Mouse (Mus musculus) myocyte (in vitro differentiated cells): ENCODE results near the gene Emc6. TPM values are rescaled to one million over a fixed set of nuclear protein-coding genes. Genes with fewer than 3 reads are reported as not detected.

ENCODE experiments used
- H3K27me3 ChIP-seq: one replicate; pipeline ENCODE4 v1.6.1; 2011; ENCODE audit not compliant: control insufficient read depth, insufficient read depth, insufficient read length
- H3K36me3 ChIP-seq: one replicate; pipeline ENCODE4 v1.6.1; 2011; ENCODE audit not compliant: control insufficient read depth, insufficient read depth
- H3K4me2 ChIP-seq: one replicate; pipeline ENCODE4 v1.6.1; 2011; ENCODE audit warnings: low read depth, control low read depth
- H3K4me3 ChIP-seq: one replicate; pipeline ENCODE4 v1.5.1; 2011; ENCODE audit warnings: mild to moderate bottlenecking, control low read depth, moderate library complexity
- H3K79me2 ChIP-seq: one replicate; pipeline ENCODE4 v1.6.1; 2011; ENCODE audit not compliant: control insufficient read depth, insufficient read depth
- H3ac ChIP-seq: one replicate; pipeline ENCODE4 v1.6.1; 2011; ENCODE audit not compliant: control insufficient read depth, insufficient read length
- CEBPB ChIP-seq: IDR thresholded peaks from 2 replicates; pipeline ENCODE4 v1.6.1; 2011; ENCODE audit warnings: mild to moderate bottlenecking, moderate library complexity; ENCODE audit not compliant: poor library complexity, insufficient read depth, severe bottlenecking
- E2F4 ChIP-seq: IDR thresholded peaks from one replicate; pipeline ENCODE4 v1.6.1; 2011; ENCODE audit warnings: mild to moderate bottlenecking, control low read depth, moderate library complexity; ENCODE audit not compliant: insufficient read depth
- MAX ChIP-seq: IDR thresholded peaks from one replicate; pipeline ENCODE4 v1.6.1; 2011; ENCODE audit warnings: low read depth, mild to moderate bottlenecking, control low read depth
- MYOD1 ChIP-seq, 3 experiments: IDR thresholded peaks; one replicate each; pipeline ENCODE4 v1.6.1; 2011; ENCODE audit warnings: control low read depth in 2 of 3, low read depth in 2 of 3, mild to moderate bottlenecking in 2 of 3, moderate library complexity in 1 of 3; ENCODE audit not compliant: insufficient read length in 2 of 3, control insufficient read depth in 1 of 3
- MYOG ChIP-seq, 3 experiments: IDR thresholded peaks; one replicate each; pipeline ENCODE4 v1.6.1; 2011; ENCODE audit warnings: control low read depth in 2 of 3, low read depth in 2 of 3, mild to moderate bottlenecking in 2 of 3; ENCODE audit not compliant: insufficient read length in 2 of 3, control insufficient read depth in 1 of 3, insufficient read depth in 1 of 3
- POLR2A ChIP-seq: IDR thresholded peaks from one replicate; pipeline ENCODE4 v1.6.1; 2011; ENCODE audit warnings: low read depth, mild to moderate bottlenecking, control low read depth, moderate library complexity; ENCODE audit not compliant: insufficient read length
- POLR2AphosphoS2 ChIP-seq: IDR thresholded peaks from one replicate; pipeline ENCODE4 v1.6.1; 2011; ENCODE audit warnings: low read depth, control low read depth; ENCODE audit not compliant: insufficient read length
- REST ChIP-seq: IDR thresholded peaks from one replicate; pipeline ENCODE4 v1.6.1; 2011; ENCODE audit warnings: mild to moderate bottlenecking, control low read depth, moderate library complexity; ENCODE audit not compliant: insufficient read depth, insufficient read length
- SRF ChIP-seq: IDR thresholded peaks from one replicate; pipeline ENCODE4 v1.6.1; 2011; ENCODE audit warnings: low read depth; ENCODE audit not compliant: control insufficient read depth, insufficient read length
- TCF12 ChIP-seq: IDR thresholded peaks from one replicate; pipeline ENCODE4 v1.6.1; 2011; ENCODE audit warnings: mild to moderate bottlenecking, control low read depth; ENCODE audit not compliant: poor library complexity, insufficient read depth, severe bottlenecking
- TCF3 ChIP-seq: IDR thresholded peaks from one replicate; pipeline ENCODE4 v1.6.1; 2011; ENCODE audit warnings: low read depth, control low read depth; ENCODE audit not compliant: insufficient read length
- USF1 ChIP-seq: IDR thresholded peaks from one replicate; pipeline ENCODE4 v1.6.1; 2011; ENCODE audit warnings: low read depth, mild to moderate bottlenecking, control low read depth, moderate library complexity
- polyA plus RNA-seq: library from polyadenylated mRNA; unstranded; fragments of >200 nt; fragmentation: generic; extraction: Trizol; gene quantifications from one replicate; pipeline ENCODE4 v1.2.1, GENCODE M21; 2012; ENCODE audit warnings: missing spikeins

Gene Emc6
- polyA plus RNA-seq, 1 experiment, result 68.2 TPM

DNA sequence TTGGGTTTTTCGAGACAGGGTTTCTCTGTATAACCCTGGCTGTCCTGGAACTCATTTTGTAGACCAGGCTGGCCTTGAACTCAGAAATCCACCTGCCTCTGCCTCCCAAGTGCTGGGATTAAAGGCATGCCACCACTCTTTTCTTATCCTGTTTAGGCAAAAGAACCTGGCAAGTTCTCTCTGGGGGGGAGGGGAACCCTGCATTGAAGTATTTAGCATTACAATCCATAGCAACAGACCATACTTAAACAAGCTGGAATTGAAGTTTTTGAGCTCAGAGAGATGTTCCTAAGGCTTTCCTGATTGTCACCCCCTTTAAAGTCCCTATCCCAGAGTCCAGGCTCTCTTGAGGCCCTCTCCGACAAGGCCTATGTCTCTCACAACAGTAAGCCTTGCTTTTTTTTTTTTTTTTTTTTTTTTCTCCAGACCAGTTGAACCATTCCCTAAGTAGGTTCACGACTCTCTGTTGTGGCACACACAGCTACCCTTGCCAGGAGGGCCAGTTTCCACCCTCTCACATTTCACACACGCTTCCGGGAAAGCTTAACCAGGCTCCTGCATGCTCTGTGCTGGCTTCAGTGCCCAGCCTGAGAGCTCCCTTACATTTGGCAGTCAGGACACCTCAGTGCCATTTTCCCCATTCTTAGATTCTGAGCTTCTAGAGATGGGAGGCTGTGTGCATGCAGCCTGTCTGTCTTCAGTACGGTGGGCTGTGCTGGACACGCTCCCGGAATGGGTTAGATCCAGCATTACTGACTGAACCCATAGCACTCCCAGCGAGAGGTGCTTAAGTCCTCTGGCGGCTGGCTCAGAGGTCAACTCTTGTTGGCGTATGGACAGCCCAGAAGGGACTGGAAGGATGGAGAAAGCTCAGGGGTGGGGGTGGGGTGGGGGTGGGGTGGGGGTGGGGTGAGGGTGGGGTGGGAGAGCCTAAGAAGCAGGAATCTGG, 30.5 kb downstream of the Emc6 start:
- TF ChIP-seq MAX (no peak), SRF (no peak), E2F4 (no peak), MYOG (IDR thresholded peaks at IDR 0.05; ENCODE audit: control insufficient read depth in 1 of 3, insufficient read depth in 1 of 3, insufficient read length in 2 of 3, low read depth in 2 of 3) (no peak)
- H3ac ChIP-seq, result no peak overlapping the region
- H3K36me3 ChIP-seq, result no peaks in the 10 kb centered on the region
- no peaks in the 10 kb centered on the region for H3K79me2 ChIP-seq
- no peak overlapping the region for H3K4me2 ChIP-seq
- no peak overlapping the region for H3K4me3 ChIP-seq
- H3K27me3 ChIP-seq, result no peaks in the 10 kb centered on the region

DNA sequence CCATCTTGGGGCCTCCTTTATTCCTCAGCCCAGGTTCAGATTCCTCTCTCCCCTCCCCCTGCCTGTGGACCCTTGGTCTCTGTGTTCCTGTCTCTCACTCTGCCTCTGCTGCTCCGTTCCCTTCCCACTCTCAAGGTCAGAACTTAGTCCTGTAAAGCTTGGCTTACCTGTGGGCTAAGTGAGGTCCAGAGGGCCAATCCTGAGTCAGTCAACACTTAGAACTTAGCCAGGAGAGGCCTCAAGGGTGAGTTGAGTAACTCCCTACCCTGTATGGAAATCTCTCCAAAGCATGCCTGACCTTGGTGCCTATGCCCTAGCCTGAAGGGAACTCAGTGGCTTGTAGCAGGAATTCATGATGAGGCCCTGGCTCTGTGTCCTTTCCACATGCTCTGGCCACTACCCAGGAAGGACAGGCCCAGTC, 32.6 kb downstream of the Emc6 start:
- no peak for TF ChIP-seq MAX
- no peak for TF ChIP-seq USF1
- TF ChIP-seq REST, result no peak
- no peak for TF ChIP-seq MYOD1 (IDR thresholded peaks at IDR 0.05; ENCODE audit: control insufficient read depth in 1 of 3, insufficient read length in 2 of 3, low read depth in 2 of 3)
- TF ChIP-seq POLR2A, result no peak
- TF ChIP-seq TCF12, result no peak
- no peak for TF ChIP-seq POLR2AphosphoS2
- Histone ChIP-seq H3K27me3 (no peaks in the 10 kb centered on the region), H3ac (no peak overlapping the region), H3K4me3 (no peak overlapping the region), H3K4me2 (no peak overlapping the region), H3K36me3 (no peaks in the 10 kb centered on the region), H3K79me2 (no peaks in the 10 kb centered on the region)

DNA sequence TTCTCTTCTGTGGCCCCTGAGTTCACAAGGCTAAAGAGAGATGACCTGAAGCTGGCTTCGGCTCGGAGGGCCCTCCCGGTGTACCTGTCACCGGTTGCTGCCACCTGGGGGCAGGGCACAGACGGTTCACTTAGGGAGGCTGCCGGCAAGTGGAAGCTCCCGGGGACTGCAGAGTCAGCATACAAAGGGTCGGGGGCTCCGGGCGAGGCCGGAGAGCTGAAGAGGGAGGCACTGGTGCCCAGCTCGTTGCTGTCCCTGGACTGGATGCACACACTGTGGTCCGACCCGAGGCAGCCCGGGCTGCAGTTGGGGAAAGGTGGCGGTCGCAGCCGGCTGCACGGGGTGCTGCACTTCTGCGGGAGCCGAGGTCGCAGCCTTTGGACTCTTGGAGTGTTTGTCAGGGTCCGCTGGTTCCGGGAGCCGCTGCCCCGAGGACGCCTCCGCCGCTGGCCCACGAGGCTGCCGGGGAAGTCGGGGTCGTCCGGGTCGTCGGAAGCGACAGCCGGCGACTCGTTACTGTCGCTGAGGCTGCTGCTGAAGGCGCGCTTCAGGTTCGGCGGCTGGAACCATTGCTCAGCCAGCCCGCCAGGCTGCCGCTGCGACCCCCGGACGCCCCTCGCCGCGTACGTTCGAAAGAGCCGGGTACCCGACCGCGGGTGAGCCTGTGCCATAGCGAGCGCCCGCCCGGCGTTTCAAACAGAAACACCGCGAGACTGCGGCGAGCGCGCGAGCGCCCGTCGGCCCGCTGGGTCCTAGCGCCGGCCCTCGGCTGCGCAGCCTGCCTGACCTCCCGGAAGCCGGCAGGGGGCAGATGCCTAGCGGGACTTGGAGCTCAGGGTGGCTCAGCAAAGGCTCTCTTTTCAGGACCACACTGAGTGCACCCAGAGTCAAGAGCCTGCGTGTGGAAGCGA, 39.0 kb downstream of the Emc6 start, which contains the start of gene Haspin:
Gene Haspin (minus strand): TSS at position 704 of the 911 bp plus-strand sequence.
- peak within 1 kb of the TSS; percentile 68 for H3K4me2 ChIP-seq
- no peaks in the 10 kb centered on the region for H3K27me3 ChIP-seq
- H3K79me2 ChIP-seq, result peaks cover 40% of the 10 kb centered on the region
- H3K4me3 ChIP-seq, result peak within 1 kb of the TSS; percentile 60
- TF ChIP-seq POLR2A (peak; percentile 73), TCF3 (no peak), SRF (peak; percentile 47), MAX (no peak), POLR2AphosphoS2 (peak; percentile 62), TCF12 (no peak), REST (no peak), MYOD1 (IDR thresholded peaks at IDR 0.05; ENCODE audit: control insufficient read depth in 1 of 3, insufficient read length in 2 of 3, low read depth in 2 of 3) (no peak), CEBPB (no peak), E2F4 (peak; percentile 98), MYOG (IDR thresholded peaks at IDR 0.05; ENCODE audit: control insufficient read depth in 1 of 3, insufficient read depth in 1 of 3, insufficient read length in 2 of 3, low read depth in 2 of 3) (peak in 2 of 3 experiments; percentile 22 to 74), USF1 (no peak)
- peak within 1 kb of the TSS; percentile 21 for H3ac ChIP-seq
- no peaks in the 10 kb centered on the region for H3K36me3 ChIP-seq

DNA sequence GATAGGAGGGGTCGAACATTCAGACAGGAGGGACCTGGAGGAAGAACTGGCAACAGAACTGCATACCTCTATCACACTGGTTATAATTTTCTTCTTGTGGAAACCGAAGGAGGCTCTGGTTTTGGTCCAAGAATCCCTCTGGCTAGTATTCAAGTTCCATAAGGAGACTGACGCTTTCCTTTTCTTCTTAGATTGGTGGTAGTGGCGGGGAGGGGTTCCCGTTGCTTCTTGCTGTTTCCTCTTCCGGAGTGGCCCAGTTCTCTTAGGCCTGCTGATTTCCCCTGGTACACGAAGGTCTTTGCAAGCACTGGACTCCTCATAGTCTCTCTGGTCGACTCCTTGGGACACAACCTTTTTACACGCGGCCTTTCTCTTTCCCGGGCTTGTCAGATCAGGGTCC, 39.7 kb downstream of the Emc6 start:
- H3K4me3 ChIP-seq, result peak overlapping the region; percentile 60
- H3K36me3 ChIP-seq, result no peaks in the 10 kb centered on the region
- no peak for TF ChIP-seq TCF12
- TF ChIP-seq MYOG (IDR thresholded peaks at IDR 0.05; ENCODE audit: control insufficient read depth in 1 of 3, insufficient read depth in 1 of 3, insufficient read length in 2 of 3, low read depth in 2 of 3), result no peak
- no peak for TF ChIP-seq SRF
- no peak for TF ChIP-seq MAX
- TF ChIP-seq USF1, result no peak
- no peak for TF ChIP-seq POLR2AphosphoS2
- no peak for TF ChIP-seq E2F4
- no peak for TF ChIP-seq POLR2A
- no peak for TF ChIP-seq TCF3
- no peak for TF ChIP-seq REST
- no peak for TF ChIP-seq MYOD1 (IDR thresholded peaks at IDR 0.05; ENCODE audit: control insufficient read depth in 1 of 3, insufficient read length in 2 of 3, low read depth in 2 of 3)
- TF ChIP-seq CEBPB, result no peak
- H3K27me3 ChIP-seq, result no peaks in the 10 kb centered on the region
- peaks cover 45% of the 10 kb centered on the region for H3K79me2 ChIP-seq
- H3K4me2 ChIP-seq, result peak overlapping the region; percentile 68
- peak overlapping the region; percentile 21 for H3ac ChIP-seq
